In the genomic region with DNA sequence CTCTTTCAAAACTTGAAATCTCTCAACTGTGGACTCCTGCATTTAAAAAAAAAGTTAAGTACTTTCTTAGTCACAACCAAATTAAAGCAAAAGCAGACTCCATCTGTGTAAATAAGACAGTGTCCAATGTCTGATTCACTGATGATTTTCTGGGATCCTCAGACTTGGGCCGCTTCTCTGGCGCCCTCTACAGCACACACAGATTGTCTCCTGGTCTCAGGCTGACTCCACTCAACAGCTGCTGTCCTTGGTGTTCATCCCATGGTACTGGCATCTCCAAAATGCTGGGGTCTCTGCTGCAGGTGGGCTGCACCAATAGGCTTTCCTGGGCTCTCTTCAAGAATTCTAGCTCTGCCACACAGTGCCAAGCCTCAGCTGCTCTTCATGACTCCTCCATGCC, we compare ENCODE assay signal across 1 mouse cellular context.
TF ChIP-seq lines count a peak whose summit lies in the region.

No protein-coding gene starts in this region.

TF ChIP-seq in CH12.LX, 34 proteins besides CTCF, POLR2A, EP300 and RAD21:
- no peak for TF ChIP-seq ZC3H11A (IDR thresholded peaks at IDR 0.05; ENCODE audit: low read depth, low read length)
- no peak for TF ChIP-seq ZMIZ1 (IDR thresholded peaks at IDR 0.05; ENCODE audit: low read depth, low read length)
- TF ChIP-seq SMC3 (IDR thresholded peaks at IDR 0.05; ENCODE audit: low read depth, low read length), result peak; percentile 65
